Mouse (Mus musculus): ENCODE measurements around the gene Myl6b. TPM values are rescaled to one million over a fixed set of nuclear protein-coding genes. Genes with fewer than 3 reads are reported as not detected.

Myl6b gene
- polyA plus RNA-seq (2014; fragmentation: Illumina TruSeq; extraction: RNeasy Lipid Tissue Mini Kit (QIAGEN cat#74804); ENCODE audit: low read depth, low replicate concordance): 0.40 TPM

GRCm38 (mm10) chr10:128498590-128498989 lies at the start of gene Myl6b:
Gene Myl6b (minus strand): TSS chr10:128498685.

GRCm38 (mm10) chr10:128547361-128548032 lies 49.0 kb upstream of the Myl6b start, which contains the start of gene Zc3h10:
Gene Zc3h10 (minus strand): TSS chr10:128547774.

DNA sequence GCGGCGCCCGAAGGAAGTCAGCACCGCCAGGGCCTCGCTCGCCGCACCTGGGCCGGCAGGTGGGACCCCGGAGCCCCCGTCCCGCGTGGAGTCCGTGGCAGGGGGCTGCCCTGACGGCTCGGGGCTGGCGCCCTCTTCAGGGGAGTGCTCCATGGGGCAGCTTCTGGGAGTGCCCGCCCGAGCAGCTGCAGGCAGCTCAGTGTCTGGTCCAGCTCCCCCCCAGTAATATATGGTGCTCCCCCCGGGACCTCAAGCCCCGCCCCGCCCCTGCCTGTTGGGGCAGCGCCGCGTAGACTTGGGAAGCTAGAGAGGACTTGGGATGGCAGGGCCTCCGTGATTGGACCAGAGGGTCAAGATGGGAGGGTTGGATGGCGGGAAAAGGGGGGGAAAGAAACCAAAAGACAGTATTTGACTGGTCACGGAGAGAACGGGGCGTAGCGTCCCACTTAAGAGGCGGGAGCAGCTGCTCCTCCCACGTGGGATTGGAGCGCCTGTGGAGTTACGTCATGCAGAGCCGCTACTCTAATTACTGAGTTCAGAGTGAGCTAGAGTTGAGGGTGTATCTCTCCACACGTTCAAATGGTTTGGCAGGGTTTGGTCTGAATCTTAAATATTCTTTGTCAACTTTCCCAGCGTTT lies 27.3 kb upstream of the Myl6b start, which contains the start of gene Esyt1:
TSS of gene Esyt1 (minus strand) at position 201 of the 638 bp plus-strand sequence.

GRCm38 (mm10) chr10:128493695-128494666 lies 4.5 kb downstream of the Myl6b start, which contains the start of gene Myl6:
Gene Myl6 (minus strand): TSS chr10:128494145.

DNA sequence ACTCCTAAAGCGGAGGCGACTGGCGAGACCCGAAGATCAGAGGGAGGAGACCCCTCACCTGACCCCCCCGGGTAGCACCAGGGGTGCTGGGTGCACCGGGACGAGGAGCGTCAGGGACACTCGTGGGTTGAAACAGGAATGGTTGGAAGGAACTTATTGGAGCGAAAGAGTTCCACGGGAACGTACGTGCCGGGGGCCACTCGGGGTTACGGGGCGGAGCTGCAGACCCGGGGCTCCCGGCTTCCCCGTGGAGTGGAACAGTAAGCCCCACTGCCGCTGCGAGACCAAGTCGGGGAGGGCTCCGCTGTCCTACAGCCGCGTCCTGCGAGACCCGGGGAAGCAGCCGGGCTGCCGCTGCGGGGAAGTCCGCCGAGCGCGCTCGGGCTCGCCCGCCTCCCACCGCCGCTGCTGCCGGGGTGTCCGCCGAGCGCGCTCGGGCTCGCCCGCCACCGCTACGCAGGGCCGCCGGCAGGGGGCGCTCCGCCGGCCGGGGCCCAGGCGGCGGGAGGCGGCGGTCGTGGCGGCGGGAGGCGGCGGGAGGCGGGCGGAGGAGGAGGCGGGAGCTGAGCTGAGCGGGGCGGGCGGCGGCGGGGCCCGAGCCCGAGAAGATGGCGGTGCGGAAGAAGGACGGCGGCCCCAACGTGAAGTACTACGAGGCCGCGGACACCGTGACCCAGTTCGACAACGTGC lies 39.6 kb downstream of the Myl6b start, which contains the start of gene Smarcc2:
TSS of gene Smarcc2 (plus strand) at position 530 of the 690 bp plus-strand sequence.

Other genes starting within 250 kb of the Myl6b start
- gene Apon, start 244.6 kb downstream of the Myl6b start, polyA plus RNA-seq (2014; fragmentation: Illumina TruSeq; extraction: RNeasy Lipid Tissue Mini Kit (QIAGEN cat#74804); ENCODE audit: low read depth, low replicate concordance): not detected
- gene Apof, start 230.0 kb downstream of the Myl6b start, polyA plus RNA-seq (2014; fragmentation: Illumina TruSeq; extraction: RNeasy Lipid Tissue Mini Kit (QIAGEN cat#74804); ENCODE audit: low read depth, low replicate concordance): not detected
- 3.6 TPM for gene Stat2, start 228.1 kb downstream of the Myl6b start, polyA plus RNA-seq (2014; fragmentation: Illumina TruSeq; extraction: RNeasy Lipid Tissue Mini Kit (QIAGEN cat#74804); ENCODE audit: low read depth, low replicate concordance)
- gene Il23a, start 199.9 kb downstream of the Myl6b start, polyA plus RNA-seq (2014; fragmentation: Illumina TruSeq; extraction: RNeasy Lipid Tissue Mini Kit (QIAGEN cat#74804); ENCODE audit: low read depth, low replicate concordance): not detected
- 4.8 TPM for gene Pan2, start 195.3 kb downstream of the Myl6b start, polyA plus RNA-seq (2014; fragmentation: Illumina TruSeq; extraction: RNeasy Lipid Tissue Mini Kit (QIAGEN cat#74804); ENCODE audit: low read depth, low replicate concordance)
- gene Cnpy2, start 176.2 kb downstream of the Myl6b start, polyA plus RNA-seq (2014; fragmentation: Illumina TruSeq; extraction: RNeasy Lipid Tissue Mini Kit (QIAGEN cat#74804); ENCODE audit: low read depth, low replicate concordance): 69.0 TPM
- 106 TPM for gene Cs, start 161.0 kb downstream of the Myl6b start, polyA plus RNA-seq (2014; fragmentation: Illumina TruSeq; extraction: RNeasy Lipid Tissue Mini Kit (QIAGEN cat#74804); ENCODE audit: low read depth, low replicate concordance)
- gene Coq10a, start 129.7 kb downstream of the Myl6b start, polyA plus RNA-seq (2014; fragmentation: Illumina TruSeq; extraction: RNeasy Lipid Tissue Mini Kit (QIAGEN cat#74804); ENCODE audit: low read depth, low replicate concordance): 8.7 TPM
- 4.6 TPM for gene Ankrd52, start 121.6 kb downstream of the Myl6b start, polyA plus RNA-seq (2014; fragmentation: Illumina TruSeq; extraction: RNeasy Lipid Tissue Mini Kit (QIAGEN cat#74804); ENCODE audit: low read depth, low replicate concordance)
- gene Slc39a5, start 97.5 kb downstream of the Myl6b start, polyA plus RNA-seq (2014; fragmentation: Illumina TruSeq; extraction: RNeasy Lipid Tissue Mini Kit (QIAGEN cat#74804); ENCODE audit: low read depth, low replicate concordance): 0.53 TPM
- gene Nabp2, start 87.2 kb downstream of the Myl6b start, polyA plus RNA-seq (2014; fragmentation: Illumina TruSeq; extraction: RNeasy Lipid Tissue Mini Kit (QIAGEN cat#74804); ENCODE audit: low read depth, low replicate concordance): 18.4 TPM
- gene Rnf41, start 87.0 kb downstream of the Myl6b start, polyA plus RNA-seq (2014; fragmentation: Illumina TruSeq; extraction: RNeasy Lipid Tissue Mini Kit (QIAGEN cat#74804); ENCODE audit: low read depth, low replicate concordance): 4.9 TPM
- gene Smarcc2, start 39.4 kb downstream of the Myl6b start, polyA plus RNA-seq (2014; fragmentation: Illumina TruSeq; extraction: RNeasy Lipid Tissue Mini Kit (QIAGEN cat#74804); ENCODE audit: low read depth, low replicate concordance): 47.7 TPM
- 99.8 TPM for gene Myl6, start 4.5 kb downstream of the Myl6b start, polyA plus RNA-seq (2014; fragmentation: Illumina TruSeq; extraction: RNeasy Lipid Tissue Mini Kit (QIAGEN cat#74804); ENCODE audit: low read depth, low replicate concordance)
- gene Esyt1, start 27.2 kb upstream of the Myl6b start, polyA plus RNA-seq (2014; fragmentation: Illumina TruSeq; extraction: RNeasy Lipid Tissue Mini Kit (QIAGEN cat#74804); ENCODE audit: low read depth, low replicate concordance): 2.3 TPM
- 1.6 TPM for gene Zc3h10, start 49.1 kb upstream of the Myl6b start, polyA plus RNA-seq (2014; fragmentation: Illumina TruSeq; extraction: RNeasy Lipid Tissue Mini Kit (QIAGEN cat#74804); ENCODE audit: low read depth, low replicate concordance)
- gene Rpl41, start 50.6 kb upstream of the Myl6b start, polyA plus RNA-seq (2014; fragmentation: Illumina TruSeq; extraction: RNeasy Lipid Tissue Mini Kit (QIAGEN cat#74804); ENCODE audit: low read depth, low replicate concordance): 11.9 TPM
- gene Pa2g4, start 67.3 kb upstream of the Myl6b start, polyA plus RNA-seq (2014; fragmentation: Illumina TruSeq; extraction: RNeasy Lipid Tissue Mini Kit (QIAGEN cat#74804); ENCODE audit: low read depth, low replicate concordance): 69.1 TPM
- gene Erbb3, start 91.0 kb upstream of the Myl6b start, polyA plus RNA-seq (2014; fragmentation: Illumina TruSeq; extraction: RNeasy Lipid Tissue Mini Kit (QIAGEN cat#74804); ENCODE audit: low read depth, low replicate concordance): 28.2 TPM
- 7.0 TPM for gene Rps26, start 128.1 kb upstream of the Myl6b start, polyA plus RNA-seq (2014; fragmentation: Illumina TruSeq; extraction: RNeasy Lipid Tissue Mini Kit (QIAGEN cat#74804); ENCODE audit: low read depth, low replicate concordance)
- 1.1 TPM for gene Ikzf4, start 147.3 kb upstream of the Myl6b start, polyA plus RNA-seq (2014; fragmentation: Illumina TruSeq; extraction: RNeasy Lipid Tissue Mini Kit (QIAGEN cat#74804); ENCODE audit: low read depth, low replicate concordance)
- gene Suox, start 175.4 kb upstream of the Myl6b start, polyA plus RNA-seq (2014; fragmentation: Illumina TruSeq; extraction: RNeasy Lipid Tissue Mini Kit (QIAGEN cat#74804); ENCODE audit: low read depth, low replicate concordance): 25.8 TPM
- 128 TPM for gene Rab5b, start 197.6 kb upstream of the Myl6b start, polyA plus RNA-seq (2014; fragmentation: Illumina TruSeq; extraction: RNeasy Lipid Tissue Mini Kit (QIAGEN cat#74804); ENCODE audit: low read depth, low replicate concordance)
- gene Pmel, start 205.5 kb upstream of the Myl6b start, polyA plus RNA-seq (2014; fragmentation: Illumina TruSeq; extraction: RNeasy Lipid Tissue Mini Kit (QIAGEN cat#74804); ENCODE audit: low read depth, low replicate concordance): not detected
- 8.1 TPM for gene Cdk2, start 206.3 kb upstream of the Myl6b start, polyA plus RNA-seq (2014; fragmentation: Illumina TruSeq; extraction: RNeasy Lipid Tissue Mini Kit (QIAGEN cat#74804); ENCODE audit: low read depth, low replicate concordance)
- gene Dgka, start 246.2 kb upstream of the Myl6b start, polyA plus RNA-seq (2014; fragmentation: Illumina TruSeq; extraction: RNeasy Lipid Tissue Mini Kit (QIAGEN cat#74804); ENCODE audit: low read depth, low replicate concordance): 8.3 TPM
- gene Pym1, start 249.2 kb upstream of the Myl6b start, polyA plus RNA-seq (2014; fragmentation: Illumina TruSeq; extraction: RNeasy Lipid Tissue Mini Kit (QIAGEN cat#74804); ENCODE audit: low read depth, low replicate concordance): 0.57 TPM